Mouse (Mus musculus) G1E (cell line): ENCODE measurements around the gene Pcnt. TPM values are rescaled to one million over a fixed set of nuclear protein-coding genes. Genes with fewer than 3 reads are reported as not detected.

Source experiments
- ATAC-seq: 2 replicates; pipeline ENCODE4 v1.8.0; 2016; ENCODE audit warnings: mild to moderate bottlenecking; ENCODE audit not compliant: insufficient number of reproducible peaks, poor library complexity, low FRiP score, severe bottlenecking; ENCODE audit errors: extremely low read depth
- DNase-seq: peaks from one replicate; pipeline ENCODE4 v3.0.0; 2012; ENCODE audit warnings: low spot score
- H3K27me3 ChIP-seq: 2 replicates; pipeline ENCODE4 v1.6.1; 2012; ENCODE audit warnings: mild to moderate bottlenecking, low read length, inconsistent platforms; ENCODE audit not compliant: insufficient read depth
- H3K36me3 ChIP-seq: replicated peaks from 2 replicates; pipeline ENCODE3; 2012; ENCODE audit warnings: mild to moderate bottlenecking, inconsistent platforms
- H3K4me1 ChIP-seq: 2 replicates; pipeline ENCODE4 v1.6.1; 2012; ENCODE audit warnings: low read depth, low read length, inconsistent platforms, mixed read lengths; ENCODE audit not compliant: insufficient read depth
- H3K4me3 ChIP-seq: 2 replicates; pipeline ENCODE4 v1.5.1; 2012; ENCODE audit warnings: low read depth, mild to moderate bottlenecking, inconsistent platforms, low read length, moderate library complexity, mixed read lengths
- H3K9me3 ChIP-seq: replicated peaks from 2 replicates; pipeline ENCODE4 v1.6.1; 2012; ENCODE audit warnings: inconsistent platforms
- CTCF ChIP-seq: IDR thresholded peaks from 2 replicates; pipeline ENCODE4 v1.5.1; 2012; ENCODE audit warnings: low read depth, low read length, inconsistent platforms, mixed read lengths
- GATA1 ChIP-seq: IDR thresholded peaks from 2 replicates; pipeline ENCODE4 v1.6.1; 2012; ENCODE audit warnings: borderline replicate concordance, low read length, inconsistent platforms, mixed read lengths
- GATA2 ChIP-seq: IDR thresholded peaks from 2 replicates; pipeline ENCODE4 v1.6.1; 2012; ENCODE audit warnings: low read depth, low read length, inconsistent platforms, borderline replicate concordance
- POLR2AphosphoS5 ChIP-seq: IDR thresholded peaks from 2 replicates; pipeline ENCODE4 v1.6.1; 2012; ENCODE audit warnings: low read depth, low read length, inconsistent platforms; ENCODE audit not compliant: insufficient replicate concordance
- TAL1 ChIP-seq: conservative IDR thresholded peaks from 2 replicates; pipeline ENCODE4 v1.6.1; 2012; ENCODE audit warnings: low read depth, low read length, inconsistent platforms, mixed read lengths
- polyA plus RNA-seq: library from polyadenylated mRNA; stranded (reverse); fragments of >175 nt; gene quantifications from 2 replicates; pipeline ENCODE4 v1.2.3, GENCODE M21; 2012
- total RNA-seq, 2 experiments: library from RNA; stranded (forward) in 1 of 2; stranded (reverse) in 1 of 2; fragments of 200-1000 nt in 1 of 2; fragments of >200 nt in 1 of 2; fragmentation: Nextera tagmentation in 1 of 2; gene quantifications; 2 replicates each; pipeline ENCODE4 v1.2.3; 2014 to 2017

Pcnt gene
- total and polyA plus RNA-seq, 3 experiments = 50.4 to 72.1 (median 64.3) TPM

GRCm38 (mm10) chr10:76371736-76372135 lies 70.8 kb downstream of the Pcnt start:
- no peaks in the 10 kb centered on the region for H3K9me3 ChIP-seq
- peaks cover 99% of the 10 kb centered on the region for H3K36me3 ChIP-seq
- ATAC-seq (no peak), DNase-seq (no peak)
- H3K4me1 ChIP-seq = no peaks in the 10 kb centered on the region
- H3K4me3 ChIP-seq = no peak overlapping the region
- TF ChIP-seq CTCF (no peak), GATA2 (no peak), TAL1 (no peak), POLR2AphosphoS5 (no peak), GATA1 (no peak)
- no peaks in the 10 kb centered on the region for H3K27me3 ChIP-seq

GRCm38 (mm10) chr10:76368766-76369165 lies 73.8 kb downstream of the Pcnt start:
- TF ChIP-seq GATA1 = no peak
- no peak for TF ChIP-seq TAL1
- no peak for TF ChIP-seq CTCF
- TF ChIP-seq GATA2 = no peak
- no peak for TF ChIP-seq POLR2AphosphoS5
- H3K9me3 ChIP-seq = no peaks in the 10 kb centered on the region
- no peak for DNase-seq
- no peak for ATAC-seq
- no peak overlapping the region for H3K4me3 ChIP-seq
- H3K27me3 ChIP-seq = no peaks in the 10 kb centered on the region
- H3K36me3 ChIP-seq = peaks cover 99% of the 10 kb centered on the region
- H3K4me1 ChIP-seq = no peaks in the 10 kb centered on the region

- Histone ChIP-seq H3K9me3 (no peaks in the 10 kb centered on the region), H3K36me3 (peaks cover 88% of the 10 kb centered on the region), H3K4me3 (no peak overlapping the region), H3K4me1 (peaks cover 6% of the 10 kb centered on the region; the same call in 1 of the 2 replicates), H3K27me3 (no peaks in the 10 kb centered on the region)
- ATAC-seq (no peak), DNase-seq (no peak)
- TF ChIP-seq POLR2AphosphoS5 = no peak
- no peak for TF ChIP-seq GATA1
- no peak for TF ChIP-seq TAL1
- no peak for TF ChIP-seq CTCF
- no peak for TF ChIP-seq GATA2
Observed at GRCm38 (mm10) chr10:76363233-76363632, 79.4 kb downstream of the Pcnt start.

- DNase-seq = no peak
- Histone ChIP-seq H3K4me3 (no peak overlapping the region), H3K4me1 (peaks cover 6% of the 10 kb centered on the region), H3K36me3 (peaks cover 89% of the 10 kb centered on the region), H3K9me3 (no peaks in the 10 kb centered on the region), H3K27me3 (no peaks in the 10 kb centered on the region)
- ATAC-seq = no peak
- TF ChIP-seq TAL1 (no peak), POLR2AphosphoS5 (no peak), GATA1 (no peak), CTCF (no peak), GATA2 (no peak)
Observed at GRCm38 (mm10) chr10:76358468-76358867, 84.1 kb downstream of the Pcnt start.

- H3K27me3 ChIP-seq = no peaks in the 10 kb centered on the region
- ATAC-seq (no peak), DNase-seq (no peak)
- H3K36me3 ChIP-seq = peaks cover 89% of the 10 kb centered on the region
- H3K4me1 ChIP-seq = peaks cover 1% of the 10 kb centered on the region
- TF ChIP-seq GATA1 (no peak), CTCF (no peak), TAL1 (no peak), GATA2 (no peak), POLR2AphosphoS5 (no peak)
- H3K9me3 ChIP-seq = no peaks in the 10 kb centered on the region
- H3K4me3 ChIP-seq = no peak overlapping the region
Observed at GRCm38 (mm10) chr10:76357286-76357875, 85.2 kb downstream of the Pcnt start.

- H3K36me3 ChIP-seq = peaks cover 97% of the 10 kb centered on the region
Observed at GRCm38 (mm10) chr10:76354974-76355373, 87.6 kb downstream of the Pcnt start.

More at GRCm38 (mm10) chr10:76354974-76355373, 87.6 kb downstream of the Pcnt start:
- no peak for DNase-seq
- no peak overlapping the region for H3K4me3 ChIP-seq
- H3K4me1 ChIP-seq = peaks cover 3% of the 10 kb centered on the region; the same call in 1 of the 2 replicates
- no peaks in the 10 kb centered on the region for H3K9me3 ChIP-seq
- H3K27me3 ChIP-seq = no peaks in the 10 kb centered on the region
- ATAC-seq = no peak
- TF ChIP-seq TAL1 = no peak
- no peak for TF ChIP-seq GATA1
- TF ChIP-seq POLR2AphosphoS5 = no peak
- no peak for TF ChIP-seq CTCF
- no peak for TF ChIP-seq GATA2
